Mouse (Mus musculus) spleen, adult 2 months (tissue): ENCODE measurements around the gene Fabp1.

Experiments
- CTCF ChIP-seq: fragments of 200-500 bp; IDR thresholded peaks from 2 replicates; pipeline ENCODE4 v1.5.1; 2011; ENCODE audit warnings: mild to moderate bottlenecking, inconsistent platforms; ENCODE audit not compliant: insufficient read depth, insufficient read length, insufficient replicate concordance; ENCODE audit errors: extremely low read depth
- POLR2A ChIP-seq: fragments of 200-500 bp; IDR thresholded peaks from 2 replicates; pipeline ENCODE4 v1.6.1; 2011; ENCODE audit warnings: low read depth, low read length, inconsistent platforms

DNA sequence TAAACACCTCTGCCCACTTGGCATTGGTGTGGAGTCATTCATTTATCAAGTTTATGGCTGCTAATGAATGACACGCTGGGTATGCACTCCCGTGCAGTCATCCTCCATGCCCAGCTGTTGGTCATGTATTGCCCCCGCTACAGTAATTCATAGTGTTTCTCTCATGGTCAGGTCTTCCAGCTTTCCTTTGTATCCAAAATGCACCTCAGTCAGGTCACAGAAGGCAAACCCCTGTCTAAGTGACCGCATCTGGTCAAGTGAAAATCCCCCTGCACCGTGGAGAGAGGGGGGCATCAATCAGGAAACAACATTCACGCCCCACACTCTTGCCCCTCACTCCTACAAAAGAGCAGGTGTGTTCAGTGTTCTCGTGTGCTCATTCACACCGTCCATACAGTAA, 4.5 kb downstream of the Fabp1 start:
- no peak for TF ChIP-seq CTCF
- TF ChIP-seq POLR2A, result no peak
